Comparison of ENCODE assay signal across 21 mouse cellular contexts in genomic region chr7:44662569-44662968, GRCm38 (mm10). TPM values are rescaled to one million over a fixed set of nuclear protein-coding genes. Genes with fewer than 3 reads are reported as not detected.
A peak's percentile ranks its signal among the peaks of the same experiment; 100 is the strongest.
DNase-seq lines count a peak whose midpoint lies in the region; ATAC-seq lines count a peak whose summit lies in the region.
"Had no signal": no experiment of that assay in that cellular context is flagged by ENCODE, and none has a peak within 500 bp of the region (broad histone marks: within the 10 kb centered on the region; RNA-seq: fewer than 3 reads in every experiment).

No protein-coding gene starts in this region.

- no peaks in the 10 kb centered on the region for H3K27me3 ChIP-seq in kidney, embryonic 16.5 days (ENCODE audit: insufficient read depth, low read length)
- no peaks in the 10 kb centered on the region for H3K27me3 ChIP-seq in kidney, embryonic 14.5 days (ENCODE audit: control insufficient read depth, insufficient read depth, low read length)
- H3K27me3 ChIP-seq in embryonic facial prominence, embryonic 12.5 days = no peaks in the 10 kb centered on the region
- H3K27me3 ChIP-seq in limb, embryonic 11.5 days (ENCODE audit: control insufficient read depth, insufficient read depth, low read length) = no peaks in the 10 kb centered on the region
- H3K27me3 ChIP-seq in stomach, embryonic 15.5 days (replicated peaks) = no peaks in the 10 kb centered on the region
- H3K27me3 ChIP-seq: neural tube, embryonic 15.5 days had no signal

- H3K4me1 ChIP-seq in kidney, embryonic 16.5 days (ENCODE audit: insufficient read depth, low read length) = no peaks in the 10 kb centered on the region
- no peaks in the 10 kb centered on the region for H3K4me1 ChIP-seq in kidney, embryonic 14.5 days (ENCODE audit: control insufficient read depth, insufficient read depth, low read length)
- no peaks in the 10 kb centered on the region for H3K4me1 ChIP-seq in embryonic facial prominence, embryonic 12.5 days
- H3K4me1 ChIP-seq in limb, embryonic 11.5 days (ENCODE audit: control insufficient read depth, insufficient read depth, low read length) = no peaks in the 10 kb centered on the region
- 0 out of 2 replicates have a peak, but pooled peaks cover 2% of the 10 kb centered on the region for H3K4me1 ChIP-seq in stomach, embryonic 15.5 days
- H3K4me1 ChIP-seq: neural tube, embryonic 15.5 days had no signal

- 0 out of 2 replicates have a peak, but pooled peaks cover 5% of the 10 kb centered on the region for H3K9me3 ChIP-seq in kidney, embryonic 16.5 days (ENCODE audit: low read length)
- H3K9me3 ChIP-seq in kidney, embryonic 14.5 days (ENCODE audit: control insufficient read depth, low read length) = no peaks in the 10 kb centered on the region
- H3K9me3 ChIP-seq in embryonic facial prominence, embryonic 12.5 days = peaks cover 3% of the 10 kb centered on the region; the same call in 1 of the 2 replicates
- H3K9me3 ChIP-seq in limb, embryonic 11.5 days (ENCODE audit: control insufficient read depth, low read length) = no peaks in the 10 kb centered on the region; the same call in 1 of the 2 replicates
- no peaks in the 10 kb centered on the region for H3K9me3 ChIP-seq in stomach, embryonic 15.5 days
- H3K9me3 ChIP-seq: neural tube, embryonic 15.5 days had no signal

- 10% methylated on average over 3 of the region's 3 CpGs for WGBS in kidney, embryonic 16.5 days
- 9% methylated on average over 3 of the region's 3 CpGs for WGBS in kidney, embryonic 14.5 days
- 6% methylated on average over 3 of the region's 3 CpGs for WGBS in embryonic facial prominence, embryonic 12.5 days
- WGBS in limb, embryonic 11.5 days = 7% methylated on average over 3 of the region's 3 CpGs
- WGBS in stomach, embryonic 15.5 days = 7% methylated on average over 3 of the region's 3 CpGs

- no peaks in the 10 kb centered on the region for H3K36me3 ChIP-seq in kidney, embryonic 16.5 days (ENCODE audit: insufficient read depth, low read length)
- H3K36me3 ChIP-seq in kidney, embryonic 14.5 days (ENCODE audit: control insufficient read depth, insufficient read depth, low read length) = no peaks in the 10 kb centered on the region
- no peaks in the 10 kb centered on the region for H3K36me3 ChIP-seq in embryonic facial prominence, embryonic 12.5 days
- no peaks in the 10 kb centered on the region for H3K36me3 ChIP-seq in limb, embryonic 11.5 days (ENCODE audit: control insufficient read depth, insufficient read depth, low read length)
- H3K36me3 ChIP-seq in stomach, embryonic 15.5 days = no peaks in the 10 kb centered on the region
- H3K36me3 ChIP-seq: neural tube, embryonic 15.5 days had no signal

- no peak for DNase-seq in limb, embryonic 11.5 days (ENCODE audit: low spot score)
- no peak for DNase-seq in gastrocnemius, postnatal 10 days
- DNase-seq in adrenal gland, postnatal 25 days = no peak
- no peak for DNase-seq in adrenal gland, adult 8-10 months
- DNase-seq: B cell, adult 2 months; cerebellum, adult 8-10 months; retina, postnatal 1 day; spleen, adult 18-20 months had no signal

- no peak overlapping the region for H3K4me3 ChIP-seq in kidney, embryonic 16.5 days (ENCODE audit: low read length)
- no peak overlapping the region for H3K4me3 ChIP-seq in kidney, embryonic 14.5 days (ENCODE audit: low read length)
- H3K4me3 ChIP-seq in embryonic facial prominence, embryonic 12.5 days = no peak overlapping the region
- H3K4me3 ChIP-seq in limb, embryonic 11.5 days (ENCODE audit: low read depth, low read length) = no peak overlapping the region
- no peak overlapping the region for H3K4me3 ChIP-seq in stomach, embryonic 15.5 days (replicated peaks)
- H3K4me3 ChIP-seq: neural tube, embryonic 15.5 days had no signal

- H3K27ac ChIP-seq in kidney, embryonic 16.5 days (ENCODE audit: low read length) = peak overlapping the region; percentile 23; the same call in 1 of the 2 replicates
- H3K27ac ChIP-seq in kidney, embryonic 14.5 days (ENCODE audit: low read depth, low read length) = no peak overlapping the region
- H3K27ac ChIP-seq in embryonic facial prominence, embryonic 12.5 days = peak overlapping the region; percentile 85
- H3K27ac ChIP-seq in limb, embryonic 11.5 days (replicated peaks; ENCODE audit: low read depth, low read length) = no peak overlapping the region
- peak overlapping the region; percentile 73; the same call in 1 of the 2 replicates for H3K27ac ChIP-seq in stomach, embryonic 15.5 days
- H3K27ac ChIP-seq: hindbrain, embryonic 14.5 days; neural tube, embryonic 15.5 days had no signal

- no peak overlapping the region for H3K4me2 ChIP-seq in kidney, embryonic 16.5 days (replicated peaks; ENCODE audit: low read depth, low read length)
- no peak overlapping the region; the same call in 1 of the 2 replicates for H3K4me2 ChIP-seq in kidney, embryonic 14.5 days (replicated peaks; ENCODE audit: low read depth, low read length)
- no peak overlapping the region for H3K4me2 ChIP-seq in embryonic facial prominence, embryonic 12.5 days (replicated peaks)
- 0 out of 2 replicates have a peak overlapping the region, but pooled peaks have one; percentile 7 for H3K4me2 ChIP-seq in limb, embryonic 11.5 days (ENCODE audit: low read depth, severe bottlenecking)
- peak overlapping the region; percentile 29 for H3K4me2 ChIP-seq in stomach, embryonic 15.5 days
- H3K4me2 ChIP-seq: hindbrain, embryonic 14.5 days; midbrain, embryonic 11.5 days; neural tube, embryonic 15.5 days had no signal

- peak; percentile 46; the same call in 1 of the 2 replicates for ATAC-seq in kidney, embryonic 16.5 days (ENCODE audit: low FRiP score, low TSS enrichment)
- no peak for ATAC-seq in kidney, embryonic 14.5 days (ENCODE audit: low FRiP score, low TSS enrichment)
- 0 out of 2 replicates have a peak, but pooled peaks have one; percentile 16 for ATAC-seq in embryonic facial prominence, embryonic 12.5 days (ENCODE audit: insufficient number of reproducible peaks, insufficient read depth, low FRiP score, low TSS enrichment)
- no peak for ATAC-seq in limb, embryonic 11.5 days (ENCODE audit: insufficient number of reproducible peaks, low FRiP score, low TSS enrichment, low read depth)
- no peak for ATAC-seq in stomach, embryonic 15.5 days (ENCODE audit: insufficient read depth, low FRiP score, low read depth)

- H3K9ac ChIP-seq in kidney, embryonic 16.5 days (replicated peaks; ENCODE audit: low read length) = no peak overlapping the region
- H3K9ac ChIP-seq in kidney, embryonic 14.5 days (ENCODE audit: low read depth, low read length) = no peak overlapping the region
- H3K9ac ChIP-seq in embryonic facial prominence, embryonic 12.5 days = no peak overlapping the region
- no peak overlapping the region for H3K9ac ChIP-seq in limb, embryonic 11.5 days (ENCODE audit: low read length)
- H3K9ac ChIP-seq in stomach, embryonic 15.5 days = no peak overlapping the region
- H3K9ac ChIP-seq: hindbrain, embryonic 14.5 days; neural tube, embryonic 15.5 days had no signal

RNA-seq across cellular contexts. Expression of gene Myh14, which starts 8.1 kb away (rescaled TPM):
- 1.7 and 2.0 TPM in 2 replicates for polyA plus RNA-seq in kidney, embryonic 16.5 days (2015; fragmentation: Nextera tagmentation; extraction: Ambion mirVana)
- 1.3 and 1.8 TPM in 2 replicates for polyA plus RNA-seq in kidney, embryonic 14.5 days (2014; fragmentation: Nextera tagmentation; extraction: Ambion mirVana)
- 6.5 and 6.8 TPM in 2 replicates for polyA plus RNA-seq in embryonic facial prominence, embryonic 12.5 days (2016; fragmentation: Nextera tagmentation; extraction: Ambion mirVana)
- polyA plus RNA-seq in limb, embryonic 11.5 days (2014; fragmentation: Nextera tagmentation; extraction: Ambion mirVana) = 1.9 and 2.1 TPM in 2 replicates
- polyA plus RNA-seq in stomach, embryonic 15.5 days (2015; fragmentation: Nextera tagmentation; extraction: Ambion mirVana) = 29.0 and 32.7 TPM in 2 replicates
- 10 to 100 TPM; 21.4 to 23.3 TPM for total RNA-seq in gastrocnemius, postnatal 10 days (2021)
- 2.8 and 4.3 TPM in 2 replicates for total RNA-seq in adrenal gland, postnatal 25 days (2021)
- 10 to 100 TPM in 1 of 4 experiments, 1 to 10 TPM in 3; 7.3 to 16.5 (median 8.4) TPM for total RNA-seq in adrenal gland, adult 8-10 months (2022)
- total RNA-seq: granulocyte monocyte progenitor cell, adult 5-6 weeks had no signal

RNA-seq across cellular contexts. Expression of gene Izumo2, which starts 46.0 kb away (rescaled TPM):
- not detected in 2 replicates for polyA plus RNA-seq in kidney, embryonic 16.5 days (2015; fragmentation: Nextera tagmentation; extraction: Ambion mirVana)
- not detected in 2 replicates for polyA plus RNA-seq in kidney, embryonic 14.5 days (2014; fragmentation: Nextera tagmentation; extraction: Ambion mirVana)
- polyA plus RNA-seq in embryonic facial prominence, embryonic 12.5 days (2016; fragmentation: Nextera tagmentation; extraction: Ambion mirVana) = not detected in 2 replicates
- not detected in 2 replicates for polyA plus RNA-seq in limb, embryonic 11.5 days (2014; fragmentation: Nextera tagmentation; extraction: Ambion mirVana)
- not detected in 2 replicates for polyA plus RNA-seq in stomach, embryonic 15.5 days (2015; fragmentation: Nextera tagmentation; extraction: Ambion mirVana)
- not detected for total RNA-seq in gastrocnemius, postnatal 10 days (2021)
- total RNA-seq in adrenal gland, postnatal 25 days (2021) = not detected in 2 replicates
- not detected for total RNA-seq in adrenal gland, adult 8-10 months (2022)
- total RNA-seq: granulocyte monocyte progenitor cell, adult 5-6 weeks; layer of hippocampus, adult 8-10 months; left cerebral cortex, adult 8-10 months had no signal
- polyA plus RNA-seq: heart, embryonic 16.5 days; hindbrain, embryonic 14.5 days; limb, embryonic 14.5 days; liver, embryonic 16.5 days; midbrain, embryonic 11.5 days; neural tube, embryonic 15.5 days had no signal

Comparison
In these comparisons a context has a peak if more than half of its experiments do, and no peak if none do; other contexts are left out.
1. ATAC-seq: peak in kidney, embryonic 16.5 days (single experiment) and embryonic facial prominence, embryonic 12.5 days (single experiment); none in kidney, embryonic 14.5 days (single experiment), limb, embryonic 11.5 days (single experiment) and stomach, embryonic 15.5 days (single experiment).
2. H3K27ac ChIP-seq: peak in kidney, embryonic 16.5 days (single experiment), embryonic facial prominence, embryonic 12.5 days (single experiment) and stomach, embryonic 15.5 days (single experiment); none in kidney, embryonic 14.5 days (single experiment) and limb, embryonic 11.5 days (single experiment).
3. H3K4me2 ChIP-seq: peak in limb, embryonic 11.5 days (single experiment) and stomach, embryonic 15.5 days (single experiment); none in kidney, embryonic 16.5 days (single experiment), kidney, embryonic 14.5 days (single experiment) and embryonic facial prominence, embryonic 12.5 days (single experiment).